Mouse (Mus musculus) CD8-positive naive resting alpha-beta T cell, adult 57 days (primary cell): ENCODE measurements around the gene Diaph2. TPM values are rescaled to one million over a fixed set of nuclear protein-coding genes. Genes with fewer than 3 reads are reported as not detected.

ENCODE experiments used
- total RNA-seq: library from RNA; stranded (reverse); gene quantifications from one replicate; pipeline ENCODE4 v1.2.4, GENCODE M21; 2023

Gene Diaph2
- 28.7 TPM for total RNA-seq

DNA sequence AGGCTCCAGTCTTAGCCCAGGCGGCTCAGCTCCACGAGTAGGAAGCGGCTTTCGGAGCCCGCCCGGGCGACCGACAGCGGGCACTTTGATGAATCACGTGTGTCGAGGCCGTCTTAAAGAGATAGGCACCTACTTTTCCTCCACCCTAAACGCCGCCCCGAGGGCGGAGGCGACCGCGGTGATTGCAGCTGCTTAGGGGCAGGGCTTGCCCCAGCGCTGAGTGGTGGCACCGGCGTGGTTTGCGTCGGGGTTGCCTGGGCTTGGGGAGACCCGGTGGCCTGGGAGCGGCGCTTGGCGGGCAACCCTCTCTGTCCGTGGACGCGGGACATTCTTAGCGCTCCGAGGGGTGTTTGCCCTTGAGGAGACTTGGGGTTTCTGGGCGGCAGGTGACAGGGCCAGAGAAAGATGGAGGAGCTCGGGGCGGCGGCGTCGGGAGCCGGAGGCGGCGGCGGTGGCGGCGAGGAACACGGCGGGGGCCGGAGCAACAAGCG is at the start of gene Diaph2:
Diaph2 (plus strand) TSS at position 172 of the 491 bp plus-strand sequence.

